Mouse (Mus musculus): ENCODE results near the gene Slc9b2.

DNA sequence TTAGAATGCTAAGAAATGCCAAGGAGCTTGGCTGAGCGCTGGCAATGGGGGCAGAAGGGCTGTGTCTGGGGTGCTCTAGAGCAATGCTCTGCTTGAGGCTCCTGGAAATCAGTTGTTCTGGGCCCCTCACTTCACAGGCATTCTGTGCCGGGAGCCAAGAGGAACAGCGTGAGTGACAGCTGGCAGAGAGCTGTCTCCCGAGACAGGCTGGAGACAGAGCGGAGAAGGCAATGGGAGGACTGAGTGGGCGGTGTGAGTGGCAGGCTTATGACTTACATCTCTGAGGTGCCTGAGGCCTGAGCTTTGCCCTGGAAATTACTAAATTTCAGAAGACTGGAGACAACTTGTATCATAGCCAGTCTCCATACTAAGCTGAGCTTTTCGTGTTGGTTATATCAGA is 13.8 kb upstream of the Slc9b2 start:
- TF ChIP-seq MAFK (IDR thresholded peaks at IDR 0.05; ENCODE audit: insufficient read depth, low read depth, low read length) (no peak), ZC3H11A (IDR thresholded peaks at IDR 0.05; ENCODE audit: borderline replicate concordance, low read depth, low read length) (no peak), ZNF384 (IDR thresholded peaks at IDR 0.05; ENCODE audit: low read depth, low read length) (no peak)
